Mouse (Mus musculus) MEL (cell line): ENCODE data around the gene Paqr9. TPM values are rescaled to one million over a fixed set of nuclear protein-coding genes. Genes with fewer than 3 reads are reported as not detected.

Source experiments
- DNase-seq: peaks from one replicate; pipeline ENCODE4 v3.0.0; 2011; ENCODE audit warnings: low read depth, low spot score
- H3K27ac ChIP-seq: 2 replicates; pipeline ENCODE4 v1.5.1; 2012; ENCODE audit warnings: low read depth, mild to moderate bottlenecking, control low read depth, low read length, moderate library complexity; ENCODE audit not compliant: control insufficient read depth
- H3K27me3 ChIP-seq, 2 experiments: fragments of 150-350 bp in 1 of 2; sonication (generic) in 1 of 2; 2 replicates each; pipeline ENCODE4 v1.6.1; 2012; ENCODE audit warnings: low read length in 2 of 2, mild to moderate bottlenecking in 2 of 2, improper control_type of control experiment in 1 of 2, moderate library complexity in 1 of 2; ENCODE audit not compliant: insufficient read depth in 2 of 2, control insufficient read depth in 1 of 2
- H3K36me3 ChIP-seq, 2 experiments: 2 replicates each; pipeline ENCODE4 v1.6.1; 2012 to 2014; ENCODE audit warnings: low read length in 2 of 2, improper control_type of control experiment in 1 of 2, inconsistent platforms in 1 of 2, mild to moderate bottlenecking in 1 of 2; ENCODE audit not compliant: insufficient read depth in 2 of 2, control insufficient read depth in 1 of 2
- H3K4me1 ChIP-seq, 2 experiments: fragments of 150-350 bp in 1 of 2; sonication (generic) in 1 of 2; 2 replicates each; pipeline ENCODE4 v1.6.1; 2012; ENCODE audit warnings: low read length in 2 of 2, improper control_type of control experiment in 1 of 2, mild to moderate bottlenecking in 1 of 2; ENCODE audit not compliant: insufficient read depth in 2 of 2, control insufficient read depth in 1 of 2
- H3K4me3 ChIP-seq, 2 experiments: fragments of 150-350 bp in 1 of 2; sonication (generic) in 1 of 2; 2 replicates each; pipeline ENCODE4 v1.5.1; 2012; ENCODE audit warnings: low read depth in 2 of 2, low read length in 2 of 2, mild to moderate bottlenecking in 2 of 2, moderate library complexity in 2 of 2, control low read depth in 1 of 2, improper control_type of control experiment in 1 of 2; ENCODE audit not compliant: control insufficient read depth in 1 of 2, insufficient read depth in 1 of 2
- H3K79me2 ChIP-seq: 2 replicates; pipeline ENCODE4 v1.6.1; 2012; ENCODE audit warnings: mild to moderate bottlenecking, low read length, moderate library complexity; ENCODE audit not compliant: control insufficient read depth, poor library complexity, insufficient read depth
- H3K9ac ChIP-seq: 2 replicates; pipeline ENCODE4 v1.6.1; 2012; ENCODE audit warnings: low read depth, mild to moderate bottlenecking, control low read depth, low read length, moderate library complexity; ENCODE audit not compliant: control insufficient read depth, poor library complexity, severe bottlenecking
- H3K9me3 ChIP-seq: fragments of 150-350 bp; sonication (generic); replicated peaks from 2 replicates; pipeline ENCODE4 v1.6.1; 2012; ENCODE audit warnings: mild to moderate bottlenecking, low read length, improper control_type of control experiment, moderate library complexity; ENCODE audit not compliant: insufficient read depth
- BHLHE40 ChIP-seq: IDR thresholded peaks from 2 replicates; pipeline ENCODE4 v1.6.1; 2012; ENCODE audit warnings: low read depth, mild to moderate bottlenecking, inconsistent platforms, low read length, improper control_type of control experiment, borderline replicate concordance
- CHD1 ChIP-seq: IDR thresholded peaks from 2 replicates; pipeline ENCODE4 v1.6.1; 2012; ENCODE audit warnings: low read depth, mild to moderate bottlenecking, inconsistent platforms, low read length, improper control_type of control experiment
- CHD2 ChIP-seq: IDR thresholded peaks from 2 replicates; pipeline ENCODE4 v1.6.1; 2011; ENCODE audit warnings: low read length, improper control_type of control experiment
- CTCF ChIP-seq, 3 experiments: IDR thresholded peaks in 2 of 3; conservative IDR thresholded peaks in 1 of 3; 2 replicates each; pipeline ENCODE4 v1.5.1; 2011 to 2012; ENCODE audit warnings: low read length in 3 of 3, low read depth in 2 of 3, mild to moderate bottlenecking in 2 of 3, improper control_type of control experiment in 1 of 3, inconsistent platforms in 1 of 3, mixed read lengths in 1 of 3, moderate library complexity in 1 of 3; ENCODE audit not compliant: control insufficient read depth in 1 of 3, insufficient read depth in 1 of 3, poor library complexity in 1 of 3, severe bottlenecking in 1 of 3
- E2F4 ChIP-seq: IDR thresholded peaks from 2 replicates; pipeline ENCODE4 v1.6.1; 2011; ENCODE audit warnings: low read depth, low read length, improper control_type of control experiment, borderline replicate concordance
- ELF1 ChIP-seq: IDR thresholded peaks from 2 replicates; pipeline ENCODE4 v1.6.1; 2014; ENCODE audit warnings: low read depth, mild to moderate bottlenecking, inconsistent platforms, low read length, improper control_type of control experiment, moderate library complexity
- GABPA ChIP-seq: IDR thresholded peaks from 2 replicates; pipeline ENCODE4 v1.6.1; 2012; ENCODE audit warnings: low read depth, mild to moderate bottlenecking, inconsistent platforms, low read length, improper control_type of control experiment, moderate library complexity
- GATA1 ChIP-seq: IDR thresholded peaks from 2 replicates; pipeline ENCODE4 v1.6.1; 2011; ENCODE audit warnings: low read depth, low read length, improper control_type of control experiment
- HCFC1 ChIP-seq: IDR thresholded peaks from 2 replicates; pipeline ENCODE4 v1.6.1; 2012; ENCODE audit warnings: low read depth, mild to moderate bottlenecking, inconsistent platforms, low read length, improper control_type of control experiment, moderate library complexity
- JUND ChIP-seq: IDR thresholded peaks from 2 replicates; pipeline ENCODE4 v1.6.1; 2011; ENCODE audit warnings: low read depth, mild to moderate bottlenecking, improper control_type of control experiment, low read length
- KAT2A ChIP-seq: conservative IDR thresholded peaks from 2 replicates; pipeline ENCODE4 v1.6.1; 2012; ENCODE audit warnings: low read depth, low read length, improper control_type of control experiment, inconsistent platforms
- MAFK ChIP-seq: IDR thresholded peaks from 2 replicates; pipeline ENCODE4 v1.6.1; 2011; ENCODE audit warnings: low read depth, mild to moderate bottlenecking, low read length, improper control_type of control experiment, borderline replicate concordance
- MEF2A ChIP-seq: IDR thresholded peaks from 2 replicates; pipeline ENCODE4 v1.6.1; 2014; ENCODE audit warnings: low read depth, mild to moderate bottlenecking, inconsistent platforms, low read length, improper control_type of control experiment; ENCODE audit not compliant: poor library complexity, insufficient replicate concordance, severe bottlenecking; ENCODE audit errors: extremely low read depth
- MXI1 ChIP-seq: IDR thresholded peaks from 2 replicates; pipeline ENCODE4 v1.6.1; 2011; ENCODE audit warnings: mild to moderate bottlenecking, low read depth, low read length, improper control_type of control experiment
- MYC ChIP-seq: IDR thresholded peaks from 2 replicates; pipeline ENCODE4 v1.6.1; 2011; ENCODE audit warnings: low read depth, mild to moderate bottlenecking, low read length, improper control_type of control experiment, moderate library complexity
- NRF1 ChIP-seq: IDR thresholded peaks from 2 replicates; pipeline ENCODE4 v1.6.1; 2014; ENCODE audit warnings: low read depth, mild to moderate bottlenecking, inconsistent platforms, low read length, improper control_type of control experiment, moderate library complexity; ENCODE audit not compliant: poor library complexity, insufficient read depth, severe bottlenecking
- POLR2A ChIP-seq, 2 experiments: IDR thresholded peaks; 2 replicates each; pipeline ENCODE4 v1.6.1; 2011 to 2012; ENCODE audit warnings: low read length in 2 of 2, mild to moderate bottlenecking in 2 of 2, control low read depth in 1 of 2, improper control_type of control experiment in 1 of 2, low read depth in 1 of 2, moderate library complexity in 1 of 2; ENCODE audit not compliant: control insufficient read depth in 1 of 2, insufficient read depth in 1 of 2, poor library complexity in 1 of 2
- POLR2AphosphoS2 ChIP-seq: IDR thresholded peaks from 2 replicates; pipeline ENCODE4 v1.6.1; 2011; ENCODE audit warnings: low read length, improper control_type of control experiment
- POLR2AphosphoS5 ChIP-seq: IDR thresholded peaks from 2 replicates; pipeline ENCODE4 v1.6.1; 2012; ENCODE audit warnings: low read depth, borderline replicate concordance, mild to moderate bottlenecking, inconsistent platforms, low read length, moderate library complexity, mixed read lengths
- RAD21 ChIP-seq: IDR thresholded peaks from 2 replicates; pipeline ENCODE4 v1.6.1; 2011; ENCODE audit warnings: mild to moderate bottlenecking, low read depth, low read length, improper control_type of control experiment
- RCOR1 ChIP-seq: IDR thresholded peaks from 2 replicates; pipeline ENCODE4 v1.6.1; 2012; ENCODE audit warnings: low read depth, mild to moderate bottlenecking, inconsistent platforms, low read length, improper control_type of control experiment
- SIN3A ChIP-seq: IDR thresholded peaks from 2 replicates; pipeline ENCODE4 v1.6.1; 2012; ENCODE audit warnings: low read length, improper control_type of control experiment, inconsistent platforms
- TAL1 ChIP-seq: IDR thresholded peaks from 2 replicates; pipeline ENCODE4 v1.6.1; 2012; ENCODE audit warnings: mild to moderate bottlenecking, inconsistent platforms, low read length, moderate library complexity, mixed read lengths
- TCF12 ChIP-seq: IDR thresholded peaks from 2 replicates; pipeline ENCODE4 v1.6.1; 2014; ENCODE audit warnings: low read depth, mild to moderate bottlenecking, inconsistent platforms, low read length, improper control_type of control experiment, moderate library complexity
- USF1 ChIP-seq: IDR thresholded peaks from 2 replicates; pipeline ENCODE4 v1.6.1; 2014; ENCODE audit warnings: low read depth, mild to moderate bottlenecking, inconsistent platforms, low read length, improper control_type of control experiment, moderate library complexity
- USF2 ChIP-seq, 2 experiments: IDR thresholded peaks; 2 replicates each; pipeline ENCODE4 v1.6.1; 2011 to 2012; ENCODE audit warnings: improper control_type of control experiment in 2 of 2, low read length in 2 of 2, borderline replicate concordance in 1 of 2, inconsistent platforms in 1 of 2, low read depth in 1 of 2, mild to moderate bottlenecking in 1 of 2; ENCODE audit not compliant: insufficient read depth in 1 of 2
- ZC3H11A ChIP-seq: IDR thresholded peaks from 2 replicates; pipeline ENCODE4 v1.6.1; 2012; ENCODE audit warnings: low read depth, mild to moderate bottlenecking, inconsistent platforms, low read length, improper control_type of control experiment
- ZKSCAN1 ChIP-seq: IDR thresholded peaks from 2 replicates; pipeline ENCODE4 v1.6.1; 2012; ENCODE audit warnings: low read depth, mild to moderate bottlenecking, inconsistent platforms, low read length, improper control_type of control experiment, moderate library complexity
- ZMIZ1 ChIP-seq: IDR thresholded peaks from 2 replicates; pipeline ENCODE4 v1.6.1; 2012; ENCODE audit warnings: low read depth, mild to moderate bottlenecking, inconsistent platforms, low read length, improper control_type of control experiment, moderate library complexity
- ZNF384 ChIP-seq: IDR thresholded peaks from 2 replicates; pipeline ENCODE4 v1.6.1; 2012; ENCODE audit warnings: low read depth, mild to moderate bottlenecking, inconsistent platforms, low read length, improper control_type of control experiment
- polyA plus RNA-seq, 2 experiments: library from polyadenylated mRNA; stranded (reverse) in 1 of 2; unstranded in 1 of 2; fragments of >175 nt in 1 of 2; fragments of >200 nt in 1 of 2; gene quantifications; 2 replicates each; pipeline versions ENCODE4 v1.2.1 to v1.2.4; 2012; ENCODE audit warnings: low replicate concordance in 2 of 2, low read depth in 1 of 2; ENCODE audit not compliant: insufficient read length in 2 of 2, insufficient read depth in 1 of 2, missing spikeins in 1 of 2
- total RNA-seq: library from RNA; depleted of rRNA; stranded (reverse); fragments of 300-350 nt; gene quantifications from 2 replicates; pipeline ENCODE4 v1.2.3, GENCODE M21; 2012

Gene Paqr9
- total and polyA plus RNA-seq, 3 experiments: 18.0 to 46.0 (median 24.8) TPM

DNA sequence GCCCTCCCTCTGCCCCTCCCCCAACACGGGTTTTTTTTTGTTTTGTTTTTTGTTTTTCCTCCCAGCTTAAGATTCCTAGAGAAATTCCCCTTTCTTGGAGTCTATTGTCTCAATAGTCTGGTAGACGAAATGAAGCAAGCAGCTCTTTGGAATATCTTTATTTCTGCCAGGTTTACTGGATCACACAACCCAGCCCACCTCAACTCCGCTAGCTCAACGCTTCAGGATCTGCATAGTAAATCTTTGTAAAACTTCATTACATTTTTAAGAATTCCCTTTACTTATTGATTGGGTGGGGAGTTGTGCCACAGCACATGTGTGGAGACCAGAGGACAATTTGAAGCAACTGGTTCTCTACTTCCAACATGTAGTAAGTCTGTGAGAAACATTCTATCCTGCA is 11.1 kb downstream of the Paqr9 start:
- no peaks in the 10 kb centered on the region for H3K27me3 ChIP-seq
- no peak overlapping the region for H3K4me3 ChIP-seq
- H3K36me3 ChIP-seq: peaks cover 0 to 3% of the 10 kb centered on the region in 2 experiments; a peak in 1 of 4 replicates
- H3K4me1 ChIP-seq: no peaks in the 10 kb centered on the region
- peaks cover 2% of the 10 kb centered on the region; the same call in 1 of the 2 replicates for H3K79me2 ChIP-seq
- H3K9me3 ChIP-seq: no peaks in the 10 kb centered on the region
- no peak for DNase-seq
- H3K9ac ChIP-seq: no peak overlapping the region
- TF ChIP-seq MXI1 (no peak), HCFC1 (no peak), CHD1 (no peak), POLR2AphosphoS5 (no peak), ZC3H11A (no peak), NRF1 (no peak), MAFK (no peak), POLR2AphosphoS2 (no peak), MEF2A (no peak), ZKSCAN1 (no peak), CTCF (IDR thresholded peaks at IDR 0.05 in 2 of 3, conservative IDR thresholded peaks at IDR 0.05 in 1 of 3; ENCODE audit: control insufficient read depth in 1 of 3, insufficient read depth in 1 of 3, low read depth in 2 of 3, low read length in 3 of 3, poor library complexity in 1 of 3, severe bottlenecking in 1 of 3) (no peak), USF2 (IDR thresholded peaks at IDR 0.05; ENCODE audit: borderline replicate concordance in 1 of 2, insufficient read depth in 1 of 2, low read depth in 1 of 2, low read length in 2 of 2) (no peak), TCF12 (no peak), POLR2A (IDR thresholded peaks at IDR 0.05; ENCODE audit: control insufficient read depth in 1 of 2, insufficient read depth in 1 of 2, low read depth in 1 of 2, low read length in 2 of 2, poor library complexity in 1 of 2) (no peak), ZMIZ1 (no peak), GATA1 (no peak), USF1 (no peak), GABPA (no peak)
- TF ChIP-seq, all 39 proteins: peak for 0
- no peak overlapping the region for H3K27ac ChIP-seq

DNA sequence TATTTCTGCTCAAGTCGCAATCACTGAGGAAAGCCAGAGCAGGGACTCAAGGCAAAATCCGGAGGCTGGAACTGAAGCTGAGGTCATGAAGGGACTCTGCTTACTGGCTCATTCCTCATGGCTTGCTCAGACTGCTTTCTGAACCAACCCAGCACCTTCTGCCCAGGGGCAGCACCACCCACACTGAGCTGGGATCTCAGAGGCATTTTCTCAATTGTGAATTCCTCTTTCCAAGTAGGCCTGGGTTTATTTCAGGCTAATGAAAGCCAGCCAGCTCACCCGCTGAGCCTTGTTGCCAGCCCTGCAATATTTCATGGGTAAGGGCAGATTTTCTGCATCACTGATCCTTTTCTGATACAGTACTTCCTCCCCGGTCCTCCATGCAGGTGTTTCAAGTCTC is 12.0 kb downstream of the Paqr9 start:
- Histone ChIP-seq H3K36me3 (peaks cover 0 to 3% of the 10 kb centered on the region in 2 experiments; a peak in 1 of 4 replicates), H3K4me1 (no peaks in the 10 kb centered on the region), H3K27ac (no peak overlapping the region), H3K9ac (no peak overlapping the region), H3K27me3 (no peaks in the 10 kb centered on the region), H3K4me3 (no peak overlapping the region), H3K9me3 (no peaks in the 10 kb centered on the region), H3K79me2 (no peaks in the 10 kb centered on the region)
- no peak for DNase-seq
- TF ChIP-seq E2F4 (no peak), RAD21 (no peak), HCFC1 (no peak), ELF1 (no peak), CTCF (IDR thresholded peaks at IDR 0.05 in 2 of 3, conservative IDR thresholded peaks at IDR 0.05 in 1 of 3; ENCODE audit: control insufficient read depth in 1 of 3, insufficient read depth in 1 of 3, low read depth in 2 of 3, low read length in 3 of 3, poor library complexity in 1 of 3, severe bottlenecking in 1 of 3) (no peak), KAT2A (no peak), JUND (no peak), BHLHE40 (no peak), TCF12 (no peak), MYC (no peak), SIN3A (no peak), CHD2 (no peak), TAL1 (no peak), MXI1 (no peak), ZNF384 (no peak), RCOR1 (no peak)
